Mouse (Mus musculus): Measurements from ENCODE around the gene Lyzl4.

- TF ChIP-seq CTCF (IDR thresholded peaks at IDR 0.05) (no peak), EP300 (IDR thresholded peaks at IDR 0.05) (no peak)
Observed at GRCm38 (mm10) chr9:121600201-121600860, 41.6 kb downstream of the Lyzl4 start.

Measured in lung, postnatal 0 days (tissue).